Mouse (Mus musculus): ENCODE measurements around the gene Rapgef1. TPM values are rescaled to one million over a fixed set of nuclear protein-coding genes. Genes with fewer than 3 reads are reported as not detected.

The Rapgef1 gene
- polyA plus RNA-seq, 1 experiment from 2014 or later: 23.0 TPM

GRCm38 (mm10) chr2:29670231-29670991 is 50.9 kb downstream of the Rapgef1 start:
- H3K36me3 ChIP-seq (ENCODE audit: control insufficient read depth, insufficient read depth, low read length): no peaks in the 10 kb centered on the region
- 0 out of 2 replicates have a peak, but pooled peaks cover 2% of the 10 kb centered on the region for H3K4me1 ChIP-seq (replicated peaks; ENCODE audit: control insufficient read depth, insufficient read depth, low read length)
- H3K27ac ChIP-seq (ENCODE audit: low read depth, low read length): no peak overlapping the region
- H3K9ac ChIP-seq (ENCODE audit: low read length): no peak overlapping the region
- no peak for DNase-seq (ENCODE audit: low spot score)
- ATAC-seq (replicated peaks; ENCODE audit: low FRiP score): no peak
- WGBS: 78% methylated on average over 9 of the region's 9 CpGs
- no peaks in the 10 kb centered on the region for H3K9me3 ChIP-seq (ENCODE audit: control insufficient read depth, low read length)
- H3K4me3 ChIP-seq (ENCODE audit: low read depth, low read length): no peak overlapping the region
- no peaks in the 10 kb centered on the region for H3K27me3 ChIP-seq (ENCODE audit: control insufficient read depth, insufficient read depth, low read length)
- no peak overlapping the region for H3K4me2 ChIP-seq (ENCODE audit: low read depth, low read length, severe bottlenecking)

- no peak for DNase-seq (ENCODE audit: low spot score)
- no peak for ATAC-seq (replicated peaks; ENCODE audit: low FRiP score)
- no peaks in the 10 kb centered on the region for H3K9me3 ChIP-seq (ENCODE audit: control insufficient read depth, low read length)
- no peak overlapping the region for H3K27ac ChIP-seq (ENCODE audit: low read depth, low read length)
- no peaks in the 10 kb centered on the region for H3K27me3 ChIP-seq (ENCODE audit: control insufficient read depth, insufficient read depth, low read length)
- H3K36me3 ChIP-seq (ENCODE audit: control insufficient read depth, insufficient read depth, low read length): no peaks in the 10 kb centered on the region
- no peak overlapping the region for H3K4me2 ChIP-seq (ENCODE audit: low read depth, low read length, severe bottlenecking)
- WGBS: 88% methylated on average over 4 of the region's 4 CpGs
- no peak overlapping the region for H3K4me3 ChIP-seq (ENCODE audit: low read depth, low read length)
- no peak overlapping the region for H3K9ac ChIP-seq (ENCODE audit: low read length)
- 0 out of 2 replicates have a peak, but pooled peaks cover 2% of the 10 kb centered on the region for H3K4me1 ChIP-seq (replicated peaks; ENCODE audit: control insufficient read depth, insufficient read depth, low read length)
Measured at GRCm38 (mm10) chr2:29671374-29671773, 51.9 kb downstream of the Rapgef1 start.

GRCm38 (mm10) chr2:29671856-29672255 is 52.3 kb downstream of the Rapgef1 start:
- no peaks in the 10 kb centered on the region for H3K9me3 ChIP-seq (ENCODE audit: control insufficient read depth, low read length)
- ATAC-seq (replicated peaks; ENCODE audit: low FRiP score): no peak
- H3K36me3 ChIP-seq (ENCODE audit: control insufficient read depth, insufficient read depth, low read length): no peaks in the 10 kb centered on the region
- H3K9ac ChIP-seq (ENCODE audit: low read length): no peak overlapping the region
- WGBS: 93% methylated on average over 3 of the region's 3 CpGs
- no peak overlapping the region for H3K4me3 ChIP-seq (ENCODE audit: low read depth, low read length)
- no peak overlapping the region for H3K4me2 ChIP-seq (ENCODE audit: low read depth, low read length, severe bottlenecking)
- no peak overlapping the region for H3K27ac ChIP-seq (ENCODE audit: low read depth, low read length)
- DNase-seq (ENCODE audit: low spot score): no peak
- no peaks in the 10 kb centered on the region for H3K27me3 ChIP-seq (ENCODE audit: control insufficient read depth, insufficient read depth, low read length)
- H3K4me1 ChIP-seq (replicated peaks; ENCODE audit: control insufficient read depth, insufficient read depth, low read length): 0 out of 2 replicates have a peak, but pooled peaks cover 2% of the 10 kb centered on the region

GRCm38 (mm10) chr2:29672746-29673536 is 53.4 kb downstream of the Rapgef1 start:
- 88% methylated on average over 7 of the region's 7 CpGs for WGBS
- ATAC-seq (replicated peaks; ENCODE audit: low FRiP score): no peak

GRCm38 (mm10) chr2:29674087-29674486 is 54.6 kb downstream of the Rapgef1 start:
- Histone ChIP-seq H3K4me2 (ENCODE audit: low read depth, low read length, severe bottlenecking) (no peak overlapping the region), H3K4me3 (ENCODE audit: low read depth, low read length) (no peak overlapping the region), H3K36me3 (ENCODE audit: control insufficient read depth, insufficient read depth, low read length) (no peaks in the 10 kb centered on the region; the same call in 1 of the 2 replicates), H3K4me1 (replicated peaks; ENCODE audit: control insufficient read depth, insufficient read depth, low read length) (0 out of 2 replicates have a peak, but pooled peaks cover 2% of the 10 kb centered on the region), H3K27ac (ENCODE audit: low read depth, low read length) (no peak overlapping the region), H3K9me3 (ENCODE audit: control insufficient read depth, low read length) (no peaks in the 10 kb centered on the region), H3K9ac (ENCODE audit: low read length) (no peak overlapping the region), H3K27me3 (ENCODE audit: control insufficient read depth, insufficient read depth, low read length) (no peaks in the 10 kb centered on the region)
- WGBS: 83% methylated on average over 11 of the region's 11 CpGs
- ATAC-seq (replicated peaks; ENCODE audit: low FRiP score): no peak
- DNase-seq (ENCODE audit: low spot score): no peak

More at GRCm38 (mm10) chr2:29672746-29673536, 53.4 kb downstream of the Rapgef1 start:
- no peak overlapping the region for H3K4me2 ChIP-seq (ENCODE audit: low read depth, low read length, severe bottlenecking)
- no peak for DNase-seq (ENCODE audit: low spot score)
- 0 out of 2 replicates have a peak, but pooled peaks cover 2% of the 10 kb centered on the region for H3K4me1 ChIP-seq (replicated peaks; ENCODE audit: control insufficient read depth, insufficient read depth, low read length)
- no peaks in the 10 kb centered on the region for H3K9me3 ChIP-seq (ENCODE audit: control insufficient read depth, low read length)
- H3K27ac ChIP-seq (ENCODE audit: low read depth, low read length): no peak overlapping the region
- no peak overlapping the region for H3K9ac ChIP-seq (ENCODE audit: low read length)
- no peaks in the 10 kb centered on the region for H3K27me3 ChIP-seq (ENCODE audit: control insufficient read depth, insufficient read depth, low read length)
- H3K36me3 ChIP-seq (ENCODE audit: control insufficient read depth, insufficient read depth, low read length): no peaks in the 10 kb centered on the region
- no peak overlapping the region for H3K4me3 ChIP-seq (ENCODE audit: low read depth, low read length)

- Histone ChIP-seq H3K27ac (ENCODE audit: low read depth, low read length) (no peak overlapping the region), H3K9ac (ENCODE audit: low read length) (no peak overlapping the region), H3K9me3 (ENCODE audit: control insufficient read depth, low read length) (no peaks in the 10 kb centered on the region), H3K36me3 (ENCODE audit: control insufficient read depth, insufficient read depth, low read length) (no peaks in the 10 kb centered on the region; the same call in 1 of the 2 replicates), H3K27me3 (ENCODE audit: control insufficient read depth, insufficient read depth, low read length) (no peaks in the 10 kb centered on the region), H3K4me2 (ENCODE audit: low read depth, low read length, severe bottlenecking) (no peak overlapping the region), H3K4me1 (replicated peaks; ENCODE audit: control insufficient read depth, insufficient read depth, low read length) (0 out of 2 replicates have a peak, but pooled peaks cover 2% of the 10 kb centered on the region), H3K4me3 (ENCODE audit: low read depth, low read length) (no peak overlapping the region)
- DNase-seq (ENCODE audit: low spot score) (no peak), ATAC-seq (replicated peaks; ENCODE audit: low FRiP score) (no peak)
- 34% methylated on average over 2 of the region's 2 CpGs for WGBS
Measured at GRCm38 (mm10) chr2:29674545-29674944, 55.0 kb downstream of the Rapgef1 start.

GRCm38 (mm10) chr2:29675846-29676245 is 56.3 kb downstream of the Rapgef1 start:
- Histone ChIP-seq H3K4me1 (replicated peaks; ENCODE audit: control insufficient read depth, insufficient read depth, low read length) (0 out of 2 replicates have a peak, but pooled peaks cover 2% of the 10 kb centered on the region), H3K4me3 (ENCODE audit: low read depth, low read length) (no peak overlapping the region), H3K4me2 (ENCODE audit: low read depth, low read length, severe bottlenecking) (no peak overlapping the region), H3K9me3 (ENCODE audit: control insufficient read depth, low read length) (no peaks in the 10 kb centered on the region), H3K36me3 (ENCODE audit: control insufficient read depth, insufficient read depth, low read length) (no peaks in the 10 kb centered on the region; the same call in 1 of the 2 replicates), H3K27me3 (ENCODE audit: control insufficient read depth, insufficient read depth, low read length) (no peaks in the 10 kb centered on the region), H3K27ac (ENCODE audit: low read depth, low read length) (no peak overlapping the region), H3K9ac (ENCODE audit: low read length) (no peak overlapping the region)
- no peak for DNase-seq (ENCODE audit: low spot score)
- ATAC-seq (replicated peaks; ENCODE audit: low FRiP score): no peak
- WGBS: 91% methylated on average over 4 of the region's 4 CpGs

GRCm38 (mm10) chr2:29676513-29676912 is 57.0 kb downstream of the Rapgef1 start:
- Histone ChIP-seq H3K36me3 (ENCODE audit: control insufficient read depth, insufficient read depth, low read length) (no peaks in the 10 kb centered on the region; the same call in 1 of the 2 replicates), H3K27ac (ENCODE audit: low read depth, low read length) (no peak overlapping the region), H3K4me3 (ENCODE audit: low read depth, low read length) (no peak overlapping the region), H3K4me2 (ENCODE audit: low read depth, low read length, severe bottlenecking) (no peak overlapping the region), H3K4me1 (replicated peaks; ENCODE audit: control insufficient read depth, insufficient read depth, low read length) (0 out of 2 replicates have a peak, but pooled peaks cover 2% of the 10 kb centered on the region), H3K9ac (ENCODE audit: low read length) (no peak overlapping the region), H3K27me3 (ENCODE audit: control insufficient read depth, insufficient read depth, low read length) (no peaks in the 10 kb centered on the region), H3K9me3 (ENCODE audit: control insufficient read depth, low read length) (no peaks in the 10 kb centered on the region)
- ATAC-seq (replicated peaks; ENCODE audit: low FRiP score): no peak
- 68% methylated on average over 6 of the region's 6 CpGs for WGBS
- DNase-seq (ENCODE audit: low spot score): no peak

All from forebrain, embryonic 11.5 days (tissue).